28 mouse cellular contexts compared by ENCODE assay signal in the genomic region with DNA sequence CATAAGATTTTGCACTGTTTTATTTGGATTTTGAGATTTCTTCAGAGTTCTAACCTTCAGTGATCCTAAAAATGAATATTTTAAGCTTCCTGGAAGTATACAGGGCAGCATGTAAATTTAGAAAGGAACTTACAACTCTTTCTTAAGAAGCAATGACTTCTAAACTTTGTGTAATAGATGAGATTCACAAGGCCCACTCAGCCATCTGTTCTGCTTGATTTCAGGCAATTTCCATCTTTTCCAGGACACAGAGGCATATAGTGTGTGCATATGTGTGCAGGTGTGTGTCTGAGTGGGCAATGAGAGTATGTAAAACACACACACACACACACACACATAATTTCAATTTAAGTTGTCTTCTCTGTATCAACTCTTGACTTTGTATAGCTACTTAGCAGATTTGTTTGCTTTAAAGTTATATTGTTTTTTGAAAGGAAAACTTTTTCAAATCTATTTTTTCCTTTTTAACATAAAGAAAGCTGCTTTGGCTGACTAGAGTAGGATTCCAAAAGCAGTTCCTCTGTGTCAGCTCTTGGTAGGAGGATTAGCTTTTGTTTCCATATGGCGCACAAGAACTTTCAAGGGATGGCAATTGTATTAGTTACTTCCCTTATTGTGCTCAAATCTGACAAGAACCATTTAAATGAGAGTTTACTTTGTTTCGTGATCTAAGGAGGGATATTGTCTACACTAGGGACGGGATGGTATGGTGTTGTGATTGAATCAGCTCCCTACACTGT.
DNase-seq lines count a peak whose midpoint lies in the region; ATAC-seq and TF ChIP-seq lines count a peak whose summit lies in the region.
"Had no signal": no experiment of that assay in that cellular context is flagged by ENCODE, and none has a peak within 500 bp of the region (broad histone marks: within the 10 kb centered on the region; RNA-seq: fewer than 3 reads in every experiment).

No protein-coding gene starts in this region.

- no peak overlapping the region for H3K9ac ChIP-seq in midbrain, embryonic 13.5 days (replicated peaks)
- no peak overlapping the region for H3K9ac ChIP-seq in hindbrain, postnatal 0 days (replicated peaks; ENCODE audit: low read length)
- H3K9ac ChIP-seq: forebrain, postnatal 0 days; heart, embryonic 15.5 days; hindbrain, embryonic 13.5 days; liver, embryonic 15.5 days; lung, embryonic 15.5 days; neural tube, embryonic 12.5 days had no signal

- no peak for TF ChIP-seq CTCF in hindbrain, postnatal 0 days (IDR thresholded peaks at IDR 0.05; ENCODE audit: low read depth)

- DNase-seq in layer of hippocampus, adult 11-12 months (ENCODE audit: low spot score): peak; percentile 30
- no peak for DNase-seq in layer of hippocampus, postnatal 10 days (ENCODE audit: low spot score in 2 of 2)
- DNase-seq in brain, adult 2 months (ENCODE audit: low read depth, low spot score): peak; percentile 90
- DNase-seq in left cerebral cortex, adult 18-20 months (ENCODE audit: low spot score in 2 of 2): peak; percentile 60 to 68
- DNase-seq in left cerebral cortex, postnatal 36 days (ENCODE audit: low spot score in 2 of 2): peak; percentile 45 to 52
- DNase-seq in lung, postnatal 10 days: no peak
- no peak for DNase-seq in hindbrain, postnatal 0 days (ENCODE audit: low spot score)
- DNase-seq: adrenal gland, postnatal 25 days; cerebellum, adult 18-20 months; cerebellum, postnatal 10 days; forebrain, postnatal 0 days; gastrocnemius, postnatal 10 days; heart, postnatal 4 days; kidney, adult 9 months; kidney, postnatal 10 days; lung, postnatal 36 days had no signal

- H3K9me3 ChIP-seq in midbrain, embryonic 13.5 days: no peaks in the 10 kb centered on the region
- H3K9me3 ChIP-seq in hindbrain, postnatal 0 days (ENCODE audit: low read length): 0 out of 2 replicates have a peak, but pooled peaks cover 3% of the 10 kb centered on the region
- H3K9me3 ChIP-seq: heart, embryonic 10.5 days; heart, embryonic 15.5 days; hindbrain, embryonic 13.5 days; liver, embryonic 15.5 days; lung, embryonic 15.5 days; neural tube, embryonic 12.5 days had no signal

- H3K4me3 ChIP-seq in midbrain, embryonic 13.5 days (replicated peaks): no peak overlapping the region
- H3K4me3 ChIP-seq in hindbrain, postnatal 0 days (ENCODE audit: low read length): no peak overlapping the region
- H3K4me3 ChIP-seq: erythroblast, embryonic 14.5 days; heart, embryonic 10.5 days; heart, embryonic 15.5 days; hindbrain, embryonic 13.5 days; liver, embryonic 15.5 days; lung, embryonic 15.5 days; myocyte; neural tube, embryonic 12.5 days had no signal

- H3K4me2 ChIP-seq in midbrain, embryonic 13.5 days (replicated peaks): no peak overlapping the region
- no peak overlapping the region for H3K4me2 ChIP-seq in hindbrain, postnatal 0 days (ENCODE audit: low read depth, low read length)
- H3K4me2 ChIP-seq: heart, embryonic 15.5 days; hindbrain, embryonic 13.5 days; liver, embryonic 15.5 days; lung, embryonic 15.5 days; midbrain, embryonic 11.5 days; neural tube, embryonic 12.5 days had no signal

- H3K4me1 ChIP-seq in midbrain, embryonic 13.5 days (replicated peaks): no peaks in the 10 kb centered on the region
- H3K4me1 ChIP-seq in hindbrain, postnatal 0 days (ENCODE audit: insufficient read depth, low read length): no peaks in the 10 kb centered on the region
- H3K4me1 ChIP-seq: heart, embryonic 10.5 days; heart, embryonic 15.5 days; hindbrain, embryonic 13.5 days; liver, embryonic 15.5 days; lung, embryonic 15.5 days; neural tube, embryonic 12.5 days had no signal

- intact Hi-C loops in left cerebral cortex, postnatal 36 days (cut with DNase I): loop anchor here (10.0 kb wide), 1 partner anchor 215 kb away; no protein-coding TSS in a partner anchor

- H3K27me3 ChIP-seq in midbrain, embryonic 13.5 days: no peaks in the 10 kb centered on the region
- no peaks in the 10 kb centered on the region for H3K27me3 ChIP-seq in hindbrain, postnatal 0 days (ENCODE audit: insufficient read depth, low read length)
- H3K27me3 ChIP-seq: heart, embryonic 15.5 days; hindbrain, embryonic 13.5 days; liver, embryonic 15.5 days; lung, embryonic 15.5 days; neural tube, embryonic 12.5 days had no signal

- WGBS in midbrain, embryonic 13.5 days: 54% methylated on average over 3 of the region's 3 CpGs
- WGBS in hindbrain, postnatal 0 days: 84% methylated on average over 3 of the region's 3 CpGs

- no peak overlapping the region for H3K27ac ChIP-seq in midbrain, embryonic 13.5 days
- no peak overlapping the region for H3K27ac ChIP-seq in hindbrain, postnatal 0 days
- H3K27ac ChIP-seq: heart, embryonic 10.5 days; heart, embryonic 15.5 days; hindbrain, embryonic 13.5 days; liver, embryonic 15.5 days; lung, embryonic 15.5 days; neural tube, embryonic 12.5 days had no signal

- no peaks in the 10 kb centered on the region for H3K36me3 ChIP-seq in midbrain, embryonic 13.5 days
- no peaks in the 10 kb centered on the region for H3K36me3 ChIP-seq in hindbrain, postnatal 0 days (ENCODE audit: insufficient read depth, low read length)
- H3K36me3 ChIP-seq: heart, embryonic 10.5 days; heart, embryonic 15.5 days; hindbrain, embryonic 13.5 days; liver, embryonic 15.5 days; lung, embryonic 15.5 days; neural tube, embryonic 12.5 days had no signal

- ATAC-seq in midbrain, embryonic 13.5 days: no peak
- no peak for ATAC-seq in hindbrain, postnatal 0 days
- ATAC-seq: CD4-positive, CD25-positive, alpha-beta regulatory T cell, adult 4 months; forebrain, postnatal 0 days; intestine, postnatal 0 days had no signal

Comparison
In these comparisons a context has a peak if more than half of its experiments do, and no peak if none do; other contexts are left out.
1. DNase-seq: peak in layer of hippocampus, adult 11-12 months (single experiment), brain, adult 2 months (single experiment), left cerebral cortex, adult 18-20 months (2 of 2) and left cerebral cortex, postnatal 36 days (2 of 2); none in layer of hippocampus, postnatal 10 days (0 of 2), lung, postnatal 10 days (single experiment) and hindbrain, postnatal 0 days (single experiment).